In the genomic region with DNA sequence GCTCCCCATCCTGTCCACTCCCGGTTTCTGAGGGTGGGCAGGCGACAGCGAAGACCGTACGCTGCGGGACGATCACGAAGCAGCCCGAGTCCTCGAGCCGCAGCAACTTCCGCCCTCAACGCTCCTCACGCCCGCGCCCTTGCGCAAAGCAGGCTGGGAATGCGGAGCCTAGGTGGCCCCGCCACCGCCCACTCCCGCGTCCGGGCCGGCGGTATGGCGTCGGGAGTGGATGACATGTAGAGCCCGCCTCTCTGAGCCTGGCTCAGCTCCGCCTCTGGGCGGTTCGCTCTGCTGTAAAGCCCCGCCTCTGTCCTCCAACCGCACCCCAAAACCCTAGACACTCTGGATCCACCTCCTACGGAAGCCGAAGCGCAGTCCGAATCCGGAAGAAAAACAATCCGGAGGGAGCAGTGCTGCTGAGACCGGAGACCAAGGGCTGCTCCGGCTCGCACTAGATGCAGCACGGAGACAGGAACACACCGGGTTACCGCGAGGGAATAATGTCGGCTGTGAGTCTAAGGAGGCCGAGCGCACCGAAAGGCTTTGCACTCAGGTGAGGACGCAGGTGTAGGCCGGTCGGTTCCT, we compare ENCODE assay signal across 8 mouse cellular contexts. TPM values are rescaled to one million over a fixed set of nuclear protein-coding genes. Genes with fewer than 3 reads are reported as not detected.
DNase-seq lines count a peak whose midpoint lies in the region; ATAC-seq and TF ChIP-seq lines count a peak whose summit lies in the region.

Gene Inpp5k (plus strand): TSS at position 344 of the 585 bp plus-strand sequence.

- H3K36me3 ChIP-seq in forebrain, embryonic 10.5 days (replicated peaks), result peaks cover 28% of the 10 kb centered on the region
- peaks cover 32% of the 10 kb centered on the region for H3K36me3 ChIP-seq in heart, embryonic 15.5 days
- peaks cover 11% of the 10 kb centered on the region; the same call in 1 of the 2 replicates for H3K36me3 ChIP-seq in liver, embryonic 14.5 days (replicated peaks; ENCODE audit: control insufficient read depth, insufficient read depth, low read depth)
- H3K36me3 ChIP-seq in neural tube, embryonic 11.5 days (ENCODE audit: control insufficient read depth, insufficient read depth, low read length), result peaks cover 2% of the 10 kb centered on the region; the same call in 1 of the 2 replicates
- H3K36me3 ChIP-seq in stomach, postnatal 0 days (ENCODE audit: control insufficient read depth, insufficient read depth, low read length), result peaks cover 15% of the 10 kb centered on the region; the same call in 1 of the 2 replicates

- H3K4me2 ChIP-seq in heart, embryonic 15.5 days, result peak within 1 kb of the TSS; percentile 90
- peak within 1 kb of the TSS; percentile 98 for H3K4me2 ChIP-seq in liver, embryonic 14.5 days (ENCODE audit: low read depth)
- peak within 1 kb of the TSS; percentile 68 for H3K4me2 ChIP-seq in neural tube, embryonic 11.5 days (ENCODE audit: low read depth)
- peak within 1 kb of the TSS; percentile 53 for H3K4me2 ChIP-seq in stomach, postnatal 0 days (replicated peaks; ENCODE audit: low read depth)

- ATAC-seq in heart, embryonic 15.5 days (replicated peaks; ENCODE audit: insufficient number of reproducible peaks, insufficient read depth, low FRiP score, low read depth), result peak; percentile 100
- ATAC-seq in liver, embryonic 14.5 days (ENCODE audit: insufficient read depth), result peak; percentile 100
- ATAC-seq in neural tube, embryonic 11.5 days (ENCODE audit: insufficient read depth, low FRiP score, low TSS enrichment), result peak; percentile 99
- ATAC-seq in stomach, postnatal 0 days (ENCODE audit: low FRiP score, low TSS enrichment), result peak; percentile 99

- peak within 1 kb of the TSS; percentile 81 for H3K4me3 ChIP-seq in forebrain, embryonic 10.5 days
- peak within 1 kb of the TSS; percentile 89 for H3K4me3 ChIP-seq in heart, embryonic 15.5 days
- peak within 1 kb of the TSS; percentile 90 to 91 for H3K4me3 ChIP-seq in liver, embryonic 14.5 days (ENCODE audit: insufficient read depth in 1 of 2, low read depth in 2 of 2, low read length in 2 of 2)
- H3K4me3 ChIP-seq in neural tube, embryonic 11.5 days (ENCODE audit: low read depth, low read length), result peak within 1 kb of the TSS; percentile 63
- peak within 1 kb of the TSS; percentile 66 for H3K4me3 ChIP-seq in stomach, postnatal 0 days (ENCODE audit: low read depth, low read length)

- H3K9me3 ChIP-seq in forebrain, embryonic 10.5 days, result no peaks in the 10 kb centered on the region
- no peaks in the 10 kb centered on the region for H3K9me3 ChIP-seq in heart, embryonic 15.5 days (replicated peaks)
- no peaks in the 10 kb centered on the region for H3K9me3 ChIP-seq in liver, embryonic 14.5 days (ENCODE audit: control insufficient read depth, low read length)
- no peaks in the 10 kb centered on the region for H3K9me3 ChIP-seq in neural tube, embryonic 11.5 days (ENCODE audit: control insufficient read depth, low read length)
- H3K9me3 ChIP-seq in stomach, postnatal 0 days (ENCODE audit: control insufficient read depth, low read length), result no peaks in the 10 kb centered on the region

- DNase-seq in CD8-positive naive resting alpha-beta T cell, adult 2 months (ENCODE audit: low read depth in 2 of 2, low spot score in 2 of 2), result peak; percentile 95 to 96
- DNase-seq in c-Kit-positive CD71-negative TER-119-negative erythroid progenitor cells, embryonic 14.5 days (ENCODE audit: low read depth), result peak; percentile 95
- peak; percentile 93 for DNase-seq in forebrain, embryonic 10.5 days (ENCODE audit: extremely low spot score, low spot score)
- DNase-seq in kidney, postnatal 25 days, result peak; percentile 96 to 99
- DNase-seq in liver, embryonic 14.5 days (ENCODE audit: low read depth in 3 of 3, low spot score in 3 of 3), result peak; percentile 96 to 98 (median 97)
- peak; percentile 99 for DNase-seq in neural tube, embryonic 11.5 days (ENCODE audit: low spot score)
- DNase-seq in stomach, postnatal 0 days (ENCODE audit: low spot score), result peak; percentile 98

- H3K9ac ChIP-seq in heart, embryonic 15.5 days, result peak within 1 kb of the TSS; percentile 75
- H3K9ac ChIP-seq in liver, embryonic 14.5 days (replicated peaks), result peak within 1 kb of the TSS; percentile 92
- H3K9ac ChIP-seq in neural tube, embryonic 11.5 days (ENCODE audit: low read length), result peak within 1 kb of the TSS; percentile 77
- H3K9ac ChIP-seq in stomach, postnatal 0 days (ENCODE audit: low read length), result peak within 1 kb of the TSS; percentile 70

- WGBS in forebrain, embryonic 10.5 days, result under 1% methylated on average over 53 of the region's 53 CpGs
- under 1% methylated on average over 53 of the region's 53 CpGs for WGBS in heart, embryonic 15.5 days
- WGBS in liver, embryonic 14.5 days (ENCODE audit: insufficient replicate concordance), result under 1% methylated on average over 53 of the region's 53 CpGs
- WGBS in neural tube, embryonic 11.5 days, result under 1% methylated on average over 52 of the region's 53 CpGs
- under 1% methylated on average over 44 of the region's 53 CpGs for WGBS in stomach, postnatal 0 days

- H3K27me3 ChIP-seq in forebrain, embryonic 10.5 days (ENCODE audit: poor library complexity, severe bottlenecking), result no peaks in the 10 kb centered on the region
- H3K27me3 ChIP-seq in heart, embryonic 15.5 days, result no peaks in the 10 kb centered on the region
- H3K27me3 ChIP-seq in liver, embryonic 14.5 days (ENCODE audit: control insufficient read depth, insufficient read depth, low read length), result no peaks in the 10 kb centered on the region
- no peaks in the 10 kb centered on the region for H3K27me3 ChIP-seq in neural tube, embryonic 11.5 days (ENCODE audit: control insufficient read depth, insufficient read depth, low read length)
- H3K27me3 ChIP-seq in stomach, postnatal 0 days (ENCODE audit: control insufficient read depth, insufficient read depth, low read length), result no peaks in the 10 kb centered on the region

- 0 out of 2 replicates have a peak, but pooled peaks have one; percentile 18 for TF ChIP-seq CTCF in liver, embryonic 14.5 days (IDR thresholded peaks at IDR 0.05; ENCODE audit: low read depth)
- TF ChIP-seq CTCF in stomach, postnatal 0 days (IDR thresholded peaks at IDR 0.05; ENCODE audit: low read depth), result peak; percentile 13; the same call in 1 of the 2 replicates

- peaks cover 28% of the 10 kb centered on the region for H3K4me1 ChIP-seq in forebrain, embryonic 10.5 days
- peaks cover 25% of the 10 kb centered on the region for H3K4me1 ChIP-seq in heart, embryonic 15.5 days (replicated peaks)
- peaks cover 8 to 14% of the 10 kb centered on the region in 2 experiments for H3K4me1 ChIP-seq in liver, embryonic 14.5 days (replicated peaks; ENCODE audit: control insufficient read depth in 2 of 2, insufficient read depth in 2 of 2, low read length in 1 of 2)
- peaks cover 6% of the 10 kb centered on the region; the same call in 1 of the 2 replicates for H3K4me1 ChIP-seq in neural tube, embryonic 11.5 days (ENCODE audit: control insufficient read depth, insufficient read depth, low read length)
- H3K4me1 ChIP-seq in stomach, postnatal 0 days (replicated peaks; ENCODE audit: control insufficient read depth, insufficient read depth), result 0 out of 2 replicates have a peak, but pooled peaks cover 5% of the 10 kb centered on the region

- peak within 1 kb of the TSS; percentile 87 for H3K27ac ChIP-seq in forebrain, embryonic 10.5 days
- peak within 1 kb of the TSS; percentile 81 for H3K27ac ChIP-seq in heart, embryonic 15.5 days
- peak within 1 kb of the TSS; percentile 79 for H3K27ac ChIP-seq in liver, embryonic 14.5 days
- peak within 1 kb of the TSS; percentile 72 for H3K27ac ChIP-seq in neural tube, embryonic 11.5 days (ENCODE audit: low read depth, low read length)
- peak within 1 kb of the TSS; percentile 81 for H3K27ac ChIP-seq in stomach, postnatal 0 days (replicated peaks)

- peak; percentile 33; the same call in 1 of the 2 replicates for TF ChIP-seq EP300 in liver, embryonic 14.5 days (IDR thresholded peaks at IDR 0.05; ENCODE audit: low read depth)
- no peak for TF ChIP-seq EP300 in stomach, postnatal 0 days (optimal IDR thresholded peaks at IDR 0.05)

RNA-seq across cellular contexts. Expression of gene Inpp5k, which starts in this region (rescaled TPM):
- polyA plus RNA-seq in forebrain, embryonic 10.5 days (2016; fragmentation: Nextera tagmentation; extraction: Ambion mirVana), result 14.1 and 16.0 TPM in 2 replicates
- polyA plus RNA-seq in heart, embryonic 15.5 days (2015; fragmentation: Nextera tagmentation; extraction: Ambion mirVana), result 19.6 and 28.8 TPM in 2 replicates
- polyA plus RNA-seq in liver, embryonic 14.5 days (2012; rRNA removed), result 10.8 and 13.0 TPM in 2 replicates
- 16.3 and 17.0 TPM in 2 replicates for polyA plus RNA-seq in liver, embryonic 14.5 days (2014; fragmentation: Nextera tagmentation; extraction: Ambion mirVana)
- polyA plus RNA-seq in neural tube, embryonic 11.5 days (2014; fragmentation: Nextera tagmentation; extraction: Ambion mirVana), result 26.2 and 28.4 TPM in 2 replicates
- 19.0 and 22.4 TPM in 2 replicates for polyA plus RNA-seq in stomach, postnatal 0 days (2015; fragmentation: Nextera tagmentation; extraction: Ambion mirVana)

Comparison
In these comparisons a context has a peak if more than half of its experiments do, and no peak if none do; other contexts are left out.
1. Peak in every context shown above with its lines: DNase-seq, ATAC-seq, H3K4me3 ChIP-seq and H3K27ac ChIP-seq.